Mouse (Mus musculus): ENCODE measurements around the gene Trex1. TPM values are rescaled to one million over a fixed set of nuclear protein-coding genes. Genes with fewer than 3 reads are reported as not detected.

The Trex1 gene
- polyA plus RNA-seq, 1 experiment from 2014 or later = 10.6 TPM

- H3K4me1 ChIP-seq (ENCODE audit: insufficient read depth) = 0 out of 2 replicates have a peak, but pooled peaks cover 2% of the 10 kb centered on the region
- no peak overlapping the region for H3K4me2 ChIP-seq
- WGBS = 33% methylated on average over 5 of the region's 5 CpGs
- peak; percentile 80 for TF ChIP-seq CTCF (IDR thresholded peaks at IDR 0.05; ENCODE audit: low read depth)
- no peak overlapping the region for H3K27ac ChIP-seq (ENCODE audit: low read depth)
- H3K36me3 ChIP-seq (ENCODE audit: insufficient read depth) = peaks cover 3% of the 10 kb centered on the region; the same call in 1 of the 2 replicates
- H3K4me3 ChIP-seq (ENCODE audit: low read depth, low read length) = no peak overlapping the region
- H3K9me3 ChIP-seq (ENCODE audit: low read depth, low read length) = no peaks in the 10 kb centered on the region
- ATAC-seq (ENCODE audit: insufficient read depth) (no peak), DNase-seq (peak; percentile 65)
- no peaks in the 10 kb centered on the region for H3K27me3 ChIP-seq (ENCODE audit: insufficient read depth, low read length)
- H3K9ac ChIP-seq = no peak overlapping the region
Observed at GRCm38 (mm10) chr9:109046306-109046705, 13.2 kb downstream of the Trex1 start.

GRCm38 (mm10) chr9:109041351-109041750, 18.2 kb downstream of the Trex1 start:
- DNase-seq (no peak), ATAC-seq (ENCODE audit: insufficient read depth) (no peak)
- Histone ChIP-seq H3K4me2 (peak overlapping the region; percentile 27), H3K36me3 (ENCODE audit: insufficient read depth) (no peaks in the 10 kb centered on the region), H3K9ac (peak overlapping the region; percentile 16), H3K9me3 (ENCODE audit: low read depth, low read length) (no peaks in the 10 kb centered on the region), H3K27ac (ENCODE audit: low read depth) (no peak overlapping the region), H3K4me1 (ENCODE audit: insufficient read depth) (peaks cover 9% of the 10 kb centered on the region; the same call in 1 of the 2 replicates), H3K27me3 (ENCODE audit: insufficient read depth, low read length) (no peaks in the 10 kb centered on the region), H3K4me3 (ENCODE audit: low read depth, low read length) (no peak overlapping the region)
- TF ChIP-seq CTCF (IDR thresholded peaks at IDR 0.05; ENCODE audit: low read depth) = no peak
- WGBS = 39% methylated on average over 7 of the region's 7 CpGs

DNA sequence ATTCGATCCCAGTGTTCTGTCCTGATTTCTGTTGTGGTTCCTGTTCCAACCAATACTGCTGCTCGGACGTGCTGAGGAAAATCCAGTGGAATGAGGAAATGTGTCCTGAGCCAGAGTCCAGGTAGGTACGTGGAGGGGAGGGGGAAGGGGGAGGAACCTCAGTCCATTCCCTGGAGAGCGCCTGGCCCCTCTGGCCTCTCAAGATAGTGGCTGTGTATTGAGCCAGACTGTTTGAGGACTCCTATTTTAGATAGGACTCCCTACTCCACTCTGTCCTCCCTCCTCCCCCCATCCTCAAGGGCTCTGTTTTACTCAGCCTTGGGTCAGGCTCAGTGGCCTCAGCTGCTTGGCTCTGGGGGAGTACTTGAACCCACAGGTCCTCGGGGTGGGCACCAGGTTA, 18.6 kb downstream of the Trex1 start:
- H3K4me3 ChIP-seq (ENCODE audit: low read depth, low read length) = no peak overlapping the region
- no peaks in the 10 kb centered on the region for H3K27me3 ChIP-seq (ENCODE audit: insufficient read depth, low read length)
- no peaks in the 10 kb centered on the region for H3K36me3 ChIP-seq (ENCODE audit: insufficient read depth)
- peak overlapping the region; percentile 27 for H3K4me2 ChIP-seq
- WGBS = 55% methylated on average over 6 of the region's 6 CpGs
- ATAC-seq (ENCODE audit: insufficient read depth) (0 out of 2 replicates have a peak, but pooled peaks have one; percentile 16), DNase-seq (peak; percentile 14)
- peaks cover 9% of the 10 kb centered on the region; the same call in 1 of the 2 replicates for H3K4me1 ChIP-seq (ENCODE audit: insufficient read depth)
- H3K9me3 ChIP-seq (ENCODE audit: low read depth, low read length) = no peaks in the 10 kb centered on the region
- peak overlapping the region; percentile 16 for H3K9ac ChIP-seq
- no peak for TF ChIP-seq CTCF (IDR thresholded peaks at IDR 0.05; ENCODE audit: low read depth)
- H3K27ac ChIP-seq (ENCODE audit: low read depth) = no peak overlapping the region

- no peaks in the 10 kb centered on the region for H3K9me3 ChIP-seq (ENCODE audit: low read depth, low read length)
- H3K36me3 ChIP-seq (ENCODE audit: insufficient read depth) = no peaks in the 10 kb centered on the region
- 63% methylated on average over 8 of the region's 8 CpGs for WGBS
- no peak overlapping the region for H3K9ac ChIP-seq
- no peak for ATAC-seq (ENCODE audit: insufficient read depth)
- H3K4me3 ChIP-seq (ENCODE audit: low read depth, low read length) = no peak overlapping the region
- H3K4me2 ChIP-seq = no peak overlapping the region; the same call in 1 of the 2 replicates
- no peak overlapping the region for H3K27ac ChIP-seq (ENCODE audit: low read depth)
- H3K4me1 ChIP-seq (ENCODE audit: insufficient read depth) = peaks cover 9% of the 10 kb centered on the region; the same call in 1 of the 2 replicates
- no peaks in the 10 kb centered on the region for H3K27me3 ChIP-seq (ENCODE audit: insufficient read depth, low read length)
- TF ChIP-seq CTCF (IDR thresholded peaks at IDR 0.05; ENCODE audit: low read depth) = no peak
- DNase-seq = no peak
Observed at GRCm38 (mm10) chr9:109040216-109040615, 19.3 kb downstream of the Trex1 start.

DNA sequence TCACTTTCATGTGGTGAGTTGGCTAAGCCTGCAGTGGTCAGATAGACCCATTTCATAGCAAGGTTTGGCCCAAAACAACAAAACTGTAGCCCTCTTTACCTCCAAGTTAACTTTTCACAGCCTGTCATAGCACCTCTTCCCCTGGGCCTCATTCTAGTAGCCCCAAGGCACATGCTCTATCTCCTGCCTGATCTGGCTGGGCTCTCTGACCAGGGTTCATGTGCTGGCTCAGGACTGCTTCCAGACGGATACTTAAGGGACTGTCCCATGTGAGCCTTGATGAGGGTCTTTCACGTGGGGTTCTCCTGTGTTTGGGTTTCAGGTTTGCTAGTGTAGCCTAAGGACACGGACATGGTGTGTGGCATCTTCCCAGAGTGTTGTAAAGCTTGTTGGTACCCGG, 19.9 kb downstream of the Trex1 start:
- Histone ChIP-seq H3K27me3 (ENCODE audit: insufficient read depth, low read length) (no peaks in the 10 kb centered on the region), H3K4me3 (ENCODE audit: low read depth, low read length) (no peak overlapping the region), H3K36me3 (ENCODE audit: insufficient read depth) (no peaks in the 10 kb centered on the region), H3K4me1 (ENCODE audit: insufficient read depth) (peaks cover 9% of the 10 kb centered on the region; the same call in 1 of the 2 replicates), H3K9me3 (ENCODE audit: low read depth, low read length) (no peaks in the 10 kb centered on the region), H3K4me2 (peak overlapping the region; percentile 85), H3K9ac (no peak overlapping the region), H3K27ac (ENCODE audit: low read depth) (no peak overlapping the region)
- no peak for TF ChIP-seq CTCF (IDR thresholded peaks at IDR 0.05; ENCODE audit: low read depth)
- 66% methylated on average over 4 of the region's 4 CpGs for WGBS
- ATAC-seq (ENCODE audit: insufficient read depth) = no peak
- DNase-seq = no peak

DNA sequence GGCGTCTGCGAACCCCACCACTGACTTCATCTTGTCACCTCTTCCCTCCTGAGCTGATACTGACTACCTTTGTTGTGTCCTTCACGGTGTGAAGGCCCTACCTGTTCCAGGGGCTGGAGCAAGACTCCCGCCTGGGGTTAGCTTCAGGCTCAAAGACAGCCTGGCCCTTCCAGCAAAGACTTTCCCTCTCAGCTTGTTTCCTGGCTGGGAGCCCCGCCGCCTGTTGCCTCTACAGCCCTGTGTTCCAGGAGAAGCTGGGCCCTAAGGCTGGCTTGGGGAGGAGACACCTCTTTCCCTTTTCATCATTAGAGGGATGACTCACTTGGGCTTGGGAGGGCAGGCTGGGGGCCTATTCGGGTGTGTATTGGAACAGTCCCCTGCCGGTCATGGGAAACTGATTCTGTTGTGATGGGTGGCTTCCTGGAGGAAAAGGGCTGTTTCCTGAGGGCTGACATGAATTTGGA, 20.6 kb downstream of the Trex1 start:
- 19% methylated on average over 8 of the region's 8 CpGs for WGBS
- Histone ChIP-seq H3K4me2 (peak overlapping the region; percentile 85), H3K9me3 (ENCODE audit: low read depth, low read length) (no peaks in the 10 kb centered on the region), H3K36me3 (ENCODE audit: insufficient read depth) (no peaks in the 10 kb centered on the region), H3K4me3 (ENCODE audit: low read depth, low read length) (peak overlapping the region; percentile 67), H3K27me3 (ENCODE audit: insufficient read depth, low read length) (no peaks in the 10 kb centered on the region), H3K27ac (ENCODE audit: low read depth) (peak overlapping the region; percentile 73), H3K4me1 (ENCODE audit: insufficient read depth) (peaks cover 9% of the 10 kb centered on the region; the same call in 1 of the 2 replicates), H3K9ac (peak overlapping the region; percentile 82)
- peak; percentile 52 for DNase-seq
- no peak for TF ChIP-seq CTCF (IDR thresholded peaks at IDR 0.05; ENCODE audit: low read depth)
- ATAC-seq (ENCODE audit: insufficient read depth) = peak; percentile 68

DNA sequence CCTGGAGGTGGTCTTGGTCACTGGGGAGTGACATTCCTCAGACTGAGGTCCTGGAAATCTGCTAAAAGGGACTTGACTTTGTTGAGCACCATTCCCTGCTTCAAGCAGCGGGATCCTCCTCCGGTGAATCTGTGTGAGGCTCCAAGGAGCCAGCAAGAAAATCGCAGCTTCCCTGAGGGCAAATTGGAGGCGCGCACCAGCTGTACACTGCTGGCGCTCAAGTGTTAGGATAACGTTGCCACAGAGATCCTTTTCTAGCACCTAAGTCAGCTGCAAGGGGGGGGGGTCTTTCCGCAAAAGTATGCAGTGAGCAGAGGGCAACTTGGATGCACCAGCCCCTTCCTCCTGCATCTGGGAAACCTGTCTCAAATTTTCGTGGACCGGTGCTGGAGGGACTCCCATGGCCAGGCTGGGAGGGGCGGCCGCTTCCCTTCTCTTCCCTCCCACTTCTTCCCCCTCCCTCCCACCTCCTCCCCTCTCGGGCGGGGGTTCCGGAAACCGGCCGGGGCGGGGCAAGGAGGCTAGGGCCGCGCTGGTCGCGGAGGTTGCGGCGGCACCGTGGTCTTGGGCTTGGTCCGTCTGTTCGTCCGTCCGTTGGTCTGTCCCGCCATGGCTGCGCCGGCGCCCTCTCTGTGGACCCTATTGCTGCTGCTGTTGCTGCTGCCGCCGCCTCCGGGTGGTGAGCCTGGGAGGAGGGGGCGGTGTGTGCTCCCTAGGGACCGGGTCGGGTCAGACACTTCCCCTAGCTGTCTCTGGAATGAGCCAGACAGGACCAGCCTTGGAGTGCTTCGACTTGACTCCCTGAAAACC, 21.2 kb downstream of the Trex1 start, which contains the start of gene Shisa5:
Gene Shisa5, plus strand, starts transcription at position 480 of the 810 bp plus-strand sequence.
- no peak for TF ChIP-seq CTCF (IDR thresholded peaks at IDR 0.05; ENCODE audit: low read depth)
- under 1% methylated on average over 40 of the region's 40 CpGs for WGBS
- Histone ChIP-seq H3K27me3 (ENCODE audit: insufficient read depth, low read length) (no peaks in the 10 kb centered on the region), H3K9ac (peak within 1 kb of the TSS; percentile 82), H3K36me3 (ENCODE audit: insufficient read depth) (no peaks in the 10 kb centered on the region), H3K4me3 (ENCODE audit: low read depth, low read length) (peak within 1 kb of the TSS; percentile 67), H3K27ac (ENCODE audit: low read depth) (peak within 1 kb of the TSS; percentile 73), H3K4me1 (ENCODE audit: insufficient read depth) (peaks cover 9% of the 10 kb centered on the region; the same call in 1 of the 2 replicates), H3K9me3 (ENCODE audit: low read depth, low read length) (no peaks in the 10 kb centered on the region), H3K4me2 (peak within 1 kb of the TSS; percentile 85)
- peak; percentile 85 for DNase-seq
- peak; percentile 93 for ATAC-seq (ENCODE audit: insufficient read depth)

Data from lung, embryonic 14.5 days (tissue).